ENCODE assay signal across 14 mouse cellular contexts in genomic region chr16:95929700-95930435, GRCm38 (mm10).
DNase-seq lines count a peak whose midpoint lies in the region; ATAC-seq and TF ChIP-seq lines count a peak whose summit lies in the region.
"Had no signal": no experiment of that assay in that cellular context is flagged by ENCODE, and none has a peak within 500 bp of the region (broad histone marks: within the 10 kb centered on the region; RNA-seq: fewer than 3 reads in every experiment).

No protein-coding gene starts in this region.

- TF ChIP-seq CTCF in kidney, postnatal 0 days (IDR thresholded peaks at IDR 0.05; ENCODE audit: low read depth): no peak

- no peak overlapping the region for H3K9ac ChIP-seq in kidney, postnatal 0 days (ENCODE audit: low read depth, low read length)
- H3K9ac ChIP-seq in kidney, embryonic 15.5 days: no peak overlapping the region
- H3K9ac ChIP-seq: liver, embryonic 13.5 days; neural tube, embryonic 13.5 days had no signal

- no peak overlapping the region for H3K4me3 ChIP-seq in kidney, postnatal 0 days (replicated peaks; ENCODE audit: low read depth, low read length)
- H3K4me3 ChIP-seq in kidney, embryonic 15.5 days (replicated peaks): no peak overlapping the region
- H3K4me3 ChIP-seq in limb, embryonic 10.5 days: no peak overlapping the region
- H3K4me3 ChIP-seq: liver, embryonic 13.5 days; neural tube, embryonic 13.5 days had no signal

- H3K36me3 ChIP-seq in kidney, postnatal 0 days (ENCODE audit: insufficient read depth, low read length): no peaks in the 10 kb centered on the region
- no peaks in the 10 kb centered on the region for H3K36me3 ChIP-seq in kidney, embryonic 15.5 days
- no peaks in the 10 kb centered on the region for H3K36me3 ChIP-seq in limb, embryonic 10.5 days
- H3K36me3 ChIP-seq: liver, embryonic 13.5 days; neural tube, embryonic 13.5 days had no signal

- H3K4me1 ChIP-seq in kidney, postnatal 0 days (replicated peaks; ENCODE audit: insufficient read depth, low read length): peaks cover 4% of the 10 kb centered on the region; the same call in 1 of the 2 replicates
- peaks cover 17% of the 10 kb centered on the region for H3K4me1 ChIP-seq in kidney, embryonic 15.5 days
- peaks cover 64% of the 10 kb centered on the region for H3K4me1 ChIP-seq in limb, embryonic 10.5 days

- no peaks in the 10 kb centered on the region for H3K9me3 ChIP-seq in kidney, postnatal 0 days (replicated peaks; ENCODE audit: low read length)
- H3K9me3 ChIP-seq in kidney, embryonic 15.5 days (replicated peaks): no peaks in the 10 kb centered on the region
- H3K9me3 ChIP-seq in limb, embryonic 10.5 days (replicated peaks): no peaks in the 10 kb centered on the region
- H3K9me3 ChIP-seq: liver, embryonic 13.5 days; neural tube, embryonic 13.5 days had no signal

- no peak for ATAC-seq in kidney, postnatal 0 days (replicated peaks; ENCODE audit: low FRiP score, low read depth)
- no peak for ATAC-seq in kidney, embryonic 15.5 days (replicated peaks; ENCODE audit: low FRiP score)
- ATAC-seq: hindbrain, embryonic 16.5 days had no signal

- no peaks in the 10 kb centered on the region for H3K27me3 ChIP-seq in kidney, postnatal 0 days (ENCODE audit: insufficient read depth, low read length)
- no peaks in the 10 kb centered on the region for H3K27me3 ChIP-seq in kidney, embryonic 15.5 days
- H3K27me3 ChIP-seq in limb, embryonic 10.5 days (ENCODE audit: low read depth, poor library complexity, severe bottlenecking): no peaks in the 10 kb centered on the region
- H3K27me3 ChIP-seq: liver, embryonic 13.5 days; neural tube, embryonic 13.5 days had no signal

- 71% methylated on average over 14 of the region's 14 CpGs for WGBS in kidney, postnatal 0 days
- WGBS in kidney, embryonic 15.5 days: 71% methylated on average over 14 of the region's 14 CpGs
- WGBS in limb, embryonic 10.5 days: 83% methylated on average over 14 of the region's 14 CpGs

- no peak overlapping the region for H3K4me2 ChIP-seq in kidney, postnatal 0 days (ENCODE audit: low read length)
- no peak overlapping the region for H3K4me2 ChIP-seq in kidney, embryonic 15.5 days
- H3K4me2 ChIP-seq: liver, embryonic 13.5 days; neural tube, embryonic 13.5 days had no signal

- H3K27ac ChIP-seq in kidney, postnatal 0 days: no peak overlapping the region
- no peak overlapping the region for H3K27ac ChIP-seq in kidney, embryonic 15.5 days
- peak overlapping the region; percentile 63 for H3K27ac ChIP-seq in limb, embryonic 10.5 days
- H3K27ac ChIP-seq: neural tube, embryonic 13.5 days had no signal

- DNase-seq in kidney, postnatal 0 days (ENCODE audit: low spot score): peak; percentile 32
- peak; percentile 4 to 7 for DNase-seq in CD8-positive naive resting alpha-beta T cell, adult 2 months (ENCODE audit: low read depth in 2 of 2, low spot score in 2 of 2)
- no peak for DNase-seq in limb, embryonic 10.5 days (ENCODE audit: low spot score)
- DNase-seq in thymus, adult 18-20 months: peak; percentile 42 to 57
- DNase-seq in left cerebral cortex, adult 11 months (ENCODE audit: low spot score): no peak
- DNase-seq in right cerebral cortex, postnatal 4 days: no peak
- DNase-seq in cerebellum, postnatal 36 days: no peak
- DNase-seq: adrenal gland, postnatal 10 days; cerebellum, postnatal 14 days; gastrocnemius, postnatal 14 days; liver, embryonic 13.5 days had no signal

Comparison
In these comparisons a context has a peak if more than half of its experiments do, and no peak if none do; other contexts are left out.
1. DNase-seq: peak in kidney, postnatal 0 days (single experiment), CD8-positive naive resting alpha-beta T cell, adult 2 months (2 of 2) and thymus, adult 18-20 months (2 of 2); none in limb, embryonic 10.5 days (single experiment), left cerebral cortex, adult 11 months (single experiment), right cerebral cortex, postnatal 4 days (single experiment) and cerebellum, postnatal 36 days (0 of 2).